Mouse (Mus musculus) intestine, embryonic 14.5 days (tissue): ENCODE measurements at regions not wholly inside any gene's neighbourhood (a gene's known extent, or its start where the extent isn't known, plus 50 kb on each side); places are given as distances from the start of the nearest gene placed in this dataset.

Experiments
- ATAC-seq: fragments of 200-750 bp; cut with Nextera tagmentation; replicated peaks from 2 replicates; pipeline ENCODE4 v1.8.0; 2017; ENCODE audit warnings: low read depth, moderate number of reproducible peaks, moderate TSS enrichment, moderate library complexity; ENCODE audit not compliant: low FRiP score, low TSS enrichment
- DNase-seq: peaks from one replicate; pipeline ENCODE4 v3.0.0-alpha.2; 2018; ENCODE audit warnings: low spot score
- H3K27ac ChIP-seq: fragments of 300-500 bp; sonication (generic); 2 replicates; pipeline ENCODE4 v1.5.1; 2014; ENCODE audit warnings: low read depth, mild to moderate bottlenecking, control low read depth
- H3K27me3 ChIP-seq: fragments of 300-500 bp; sonication (generic); replicated peaks from 2 replicates; pipeline ENCODE4 v1.6.1; 2014; ENCODE audit warnings: low read length, control low read depth; ENCODE audit not compliant: control insufficient read depth, insufficient read depth
- H3K36me3 ChIP-seq: fragments of 300-500 bp; sonication (generic); 2 replicates; pipeline ENCODE4 v1.6.1; 2014; ENCODE audit warnings: low read length, control low read depth; ENCODE audit not compliant: control insufficient read depth, insufficient read depth
- H3K4me1 ChIP-seq: fragments of 300-500 bp; sonication (generic); replicated peaks from 2 replicates; pipeline ENCODE4 v1.6.1; 2014; ENCODE audit warnings: low read length, control low read depth, mixed read lengths; ENCODE audit not compliant: control insufficient read depth, insufficient read depth
- H3K4me2 ChIP-seq: fragments of 300-500 bp; sonication (generic); 2 replicates; pipeline ENCODE4 v1.6.1; 2014; ENCODE audit warnings: low read length
- H3K4me3 ChIP-seq: fragments of 300-500 bp; sonication (generic); 2 replicates; pipeline ENCODE4 v1.5.1; 2014; ENCODE audit warnings: low read depth, low read length, control low read depth, mixed read lengths
- H3K9ac ChIP-seq: fragments of 300-500 bp; sonication (generic); 2 replicates; pipeline ENCODE4 v1.6.1; 2014; ENCODE audit warnings: mild to moderate bottlenecking, low read length
- H3K9me3 ChIP-seq: fragments of 300-500 bp; sonication (generic); 2 replicates; pipeline ENCODE4 v1.6.1; 2016; ENCODE audit warnings: low read length, control low read depth; ENCODE audit not compliant: control insufficient read depth
- WGBS: fragments of 180-500 bp; shearing (Covaris S2); extraction: QIAGEN DNeasy Blood & Tissue Kit; methylation state at CpG from one replicate; pipeline ENCODE4 v1.1.7; 2014; 5-methylcytosine and 5-hydroxymethylcytosine counted together

GRCm38 (mm10) chr17:64203611-64204010 is 128.1 kb downstream of the Pja2 start:
- H3K27me3 ChIP-seq, result no peaks in the 10 kb centered on the region
- ATAC-seq (no peak), DNase-seq (no peak)
- no peak overlapping the region for H3K9ac ChIP-seq
- no peaks in the 10 kb centered on the region for H3K4me1 ChIP-seq
- no peak overlapping the region for H3K27ac ChIP-seq
- H3K9me3 ChIP-seq, result no peaks in the 10 kb centered on the region
- whole genome bisulfite sequencing, result 69% methylated on average over 7 of the region's 7 CpGs
- no peak overlapping the region for H3K4me2 ChIP-seq
- H3K4me3 ChIP-seq, result no peak overlapping the region
- no peaks in the 10 kb centered on the region for H3K36me3 ChIP-seq

- H3K9ac ChIP-seq, result no peak overlapping the region
- H3K27ac ChIP-seq, result no peak overlapping the region
- no peaks in the 10 kb centered on the region for H3K4me1 ChIP-seq
- no peaks in the 10 kb centered on the region for H3K9me3 ChIP-seq
- no peak for ATAC-seq
- H3K27me3 ChIP-seq, result no peaks in the 10 kb centered on the region
- no peak overlapping the region for H3K4me3 ChIP-seq
- H3K36me3 ChIP-seq, result no peaks in the 10 kb centered on the region
- H3K4me2 ChIP-seq, result no peak overlapping the region
- WGBS, result 83% methylated on average over 6 of the region's 6 CpGs
- DNase-seq, result no peak
Measured at GRCm38 (mm10) chr17:64202248-64202647, 129.5 kb downstream of the Pja2 start.

- Histone ChIP-seq H3K9ac (no peak overlapping the region), H3K4me2 (no peak overlapping the region), H3K27me3 (no peaks in the 10 kb centered on the region), H3K4me3 (no peak overlapping the region), H3K4me1 (no peaks in the 10 kb centered on the region), H3K9me3 (no peaks in the 10 kb centered on the region), H3K36me3 (no peaks in the 10 kb centered on the region), H3K27ac (no peak overlapping the region)
- ATAC-seq (no peak), DNase-seq (no peak)
- WGBS, result 92% methylated on average over 5 of the region's 5 CpGs
Measured at GRCm38 (mm10) chr17:64201609-64202008, 130.1 kb downstream of the Pja2 start.

GRCm38 (mm10) chr17:64200092-64200877 is 131.4 kb downstream of the Pja2 start:
- 52% methylated on average over 14 of the region's 14 CpGs for WGBS
- no peak for DNase-seq
- H3K9ac ChIP-seq, result no peak overlapping the region
- no peak overlapping the region for H3K4me3 ChIP-seq
- no peaks in the 10 kb centered on the region for H3K9me3 ChIP-seq
- H3K27ac ChIP-seq, result no peak overlapping the region
- H3K36me3 ChIP-seq, result no peaks in the 10 kb centered on the region
- no peaks in the 10 kb centered on the region for H3K4me1 ChIP-seq
- ATAC-seq, result no peak
- H3K4me2 ChIP-seq, result no peak overlapping the region
- H3K27me3 ChIP-seq, result no peaks in the 10 kb centered on the region

DNA sequence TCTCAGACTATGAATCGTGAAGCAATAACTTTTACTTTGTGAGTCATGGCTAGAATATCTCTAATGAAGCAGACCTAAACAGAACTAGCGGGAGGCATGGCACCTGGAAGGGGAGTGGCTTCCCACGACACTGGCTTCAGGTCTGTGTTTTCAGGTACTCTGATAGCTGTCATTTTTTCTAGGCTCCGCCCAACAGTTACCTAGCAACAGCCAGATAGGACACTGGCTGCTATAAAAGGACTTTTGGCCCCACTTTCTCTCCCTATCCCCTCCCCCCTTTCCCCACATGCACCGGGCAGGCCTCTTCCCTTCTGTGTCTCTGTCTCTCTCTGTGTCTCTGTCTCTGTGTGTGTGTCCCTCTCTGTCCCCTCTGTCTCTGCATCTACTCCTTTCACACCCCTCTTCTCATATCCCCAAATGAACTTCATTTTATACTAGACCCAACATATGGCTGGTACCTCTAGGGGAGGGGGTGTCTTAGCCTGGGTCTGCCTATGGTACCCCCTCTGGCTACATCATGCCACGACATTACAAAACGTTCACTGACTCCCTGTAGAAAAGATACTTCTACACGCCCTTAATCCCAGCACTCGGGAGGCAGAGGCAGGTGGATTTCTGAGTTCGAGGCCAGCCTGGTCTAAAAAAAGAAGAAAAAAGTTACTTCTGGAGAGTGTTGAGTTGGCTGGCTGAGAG is 132.3 kb downstream of the Pja2 start:
- Histone ChIP-seq H3K4me2 (no peak overlapping the region), H3K36me3 (no peaks in the 10 kb centered on the region), H3K27ac (no peak overlapping the region), H3K4me1 (no peaks in the 10 kb centered on the region), H3K9ac (no peak overlapping the region), H3K27me3 (no peaks in the 10 kb centered on the region), H3K4me3 (no peak overlapping the region), H3K9me3 (no peaks in the 10 kb centered on the region)
- WGBS, result 81% methylated on average over 10 of the region's 10 CpGs
- no peak for DNase-seq
- peak; percentile 55 for ATAC-seq

DNA sequence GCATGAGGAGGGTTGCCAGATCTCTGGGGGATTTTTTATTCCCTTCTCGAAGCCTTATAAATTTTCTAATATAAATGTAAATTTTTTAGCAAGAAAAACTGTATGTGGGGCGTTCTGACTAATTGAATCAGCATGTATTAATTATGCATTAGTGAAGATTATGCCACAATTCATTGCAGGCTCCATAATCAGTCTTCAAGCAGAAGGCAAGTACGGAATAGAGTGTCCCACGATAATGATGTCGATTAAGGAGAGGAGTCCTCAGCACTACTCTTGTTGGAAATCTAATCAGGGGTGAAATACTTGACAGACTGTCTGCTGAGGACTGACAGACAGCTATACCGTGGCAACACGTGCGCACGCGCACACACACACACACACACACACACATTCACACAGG is 135.3 kb downstream of the Pja2 start:
- Histone ChIP-seq H3K9me3 (no peaks in the 10 kb centered on the region), H3K4me3 (no peak overlapping the region), H3K4me1 (no peaks in the 10 kb centered on the region), H3K36me3 (no peaks in the 10 kb centered on the region), H3K27ac (no peak overlapping the region), H3K27me3 (no peaks in the 10 kb centered on the region), H3K4me2 (no peak overlapping the region), H3K9ac (no peak overlapping the region)
- 90% methylated on average over 10 of the region's 10 CpGs for WGBS
- DNase-seq (no peak), ATAC-seq (no peak)

DNA sequence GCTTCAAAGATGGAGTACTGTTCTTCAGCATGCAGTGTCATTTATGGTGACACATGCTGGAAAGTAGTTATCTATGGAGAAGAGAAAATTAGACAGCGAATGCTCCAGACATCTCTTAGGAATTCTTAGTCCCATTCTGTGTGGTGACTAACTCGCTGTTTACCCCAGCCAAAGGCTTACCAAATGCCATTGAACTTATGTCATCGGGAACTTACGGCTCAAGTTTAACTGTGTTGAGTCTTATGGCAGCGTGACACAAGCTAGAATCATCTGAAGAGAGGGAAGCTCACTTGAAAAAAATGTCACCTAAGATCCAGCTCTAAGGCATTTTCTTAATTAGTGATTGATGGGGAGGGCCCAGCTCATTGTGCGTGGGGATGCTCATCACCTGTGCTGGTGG is 138.7 kb downstream of the Pja2 start:
- ATAC-seq (no peak), DNase-seq (no peak)
- Histone ChIP-seq H3K36me3 (no peaks in the 10 kb centered on the region), H3K9ac (no peak overlapping the region), H3K4me1 (no peaks in the 10 kb centered on the region), H3K27ac (no peak overlapping the region), H3K4me2 (no peak overlapping the region), H3K27me3 (no peaks in the 10 kb centered on the region), H3K9me3 (no peaks in the 10 kb centered on the region), H3K4me3 (no peak overlapping the region)
- WGBS, result 90% methylated on average over 6 of the region's 6 CpGs
